Mouse (Mus musculus) heart, embryonic 13.5 days (tissue): ENCODE data around the gene M1ap. TPM values are rescaled to one million over a fixed set of nuclear protein-coding genes. Genes with fewer than 3 reads are reported as not detected.

ENCODE experiments used
- ATAC-seq: fragments of 200-750 bp; cut with Nextera tagmentation; 2 replicates; pipeline ENCODE4 v1.8.0; 2017; ENCODE audit warnings: moderate TSS enrichment; ENCODE audit not compliant: insufficient number of reproducible peaks, low FRiP score, low TSS enrichment; ENCODE audit errors: extremely low read depth
- H3K27ac ChIP-seq: fragments of 300-500 bp; sonication (generic); replicated peaks from 2 replicates; pipeline ENCODE4 v1.5.1; 2015; ENCODE audit warnings: moderate library complexity, mild to moderate bottlenecking, inconsistent platforms
- H3K27me3 ChIP-seq: fragments of 300-500 bp; sonication (generic); replicated peaks from 2 replicates; pipeline ENCODE4 v1.6.1; 2015; ENCODE audit warnings: mild to moderate bottlenecking, inconsistent platforms
- H3K36me3 ChIP-seq: fragments of 300-500 bp; sonication (generic); 2 replicates; pipeline ENCODE4 v1.6.1; 2015; ENCODE audit warnings: mild to moderate bottlenecking, inconsistent platforms
- H3K4me1 ChIP-seq: fragments of 300-500 bp; sonication (generic); 2 replicates; pipeline ENCODE4 v1.6.1; 2015; ENCODE audit warnings: inconsistent platforms
- H3K4me2 ChIP-seq: fragments of 300-500 bp; sonication (generic); 2 replicates; pipeline ENCODE4 v1.6.1; 2015; ENCODE audit warnings: inconsistent platforms, mild to moderate bottlenecking, moderate library complexity
- H3K4me3 ChIP-seq: fragments of 300-500 bp; sonication (generic); 2 replicates; pipeline ENCODE4 v1.5.1; 2015; ENCODE audit warnings: moderate library complexity, mild to moderate bottlenecking, inconsistent platforms
- H3K9ac ChIP-seq: fragments of 300-500 bp; sonication (generic); 2 replicates; pipeline ENCODE4 v1.6.1; 2015; ENCODE audit warnings: inconsistent platforms, mild to moderate bottlenecking, moderate library complexity
- H3K9me3 ChIP-seq: fragments of 300-500 bp; sonication (generic); 2 replicates; pipeline ENCODE4 v1.6.1; 2016; ENCODE audit warnings: inconsistent platforms
- WGBS: fragments of 180-500 bp; shearing (Covaris S2); methylation state at CpG from one replicate; pipeline ENCODE4 v1.1.7; 2015; ENCODE audit warnings: mixed read lengths; 5-methylcytosine and 5-hydroxymethylcytosine counted together
- polyA plus RNA-seq: library from polyadenylated mRNA; unstranded; fragments of >200 nt; fragmentation: Nextera tagmentation; extraction: Ambion mirVana; gene quantifications from 2 replicates; pipeline ENCODE4 v1.2.1, GENCODE M21; 2015

M1ap gene
- polyA plus RNA-seq, 1 experiment from 2014 or later = 1.5 TPM

GRCm38 (mm10) chr6:82916459-82916858 lies 30.2 kb upstream of the M1ap start:
- H3K4me2 ChIP-seq = no peak overlapping the region
- no peaks in the 10 kb centered on the region for H3K9me3 ChIP-seq
- no peaks in the 10 kb centered on the region for H3K4me1 ChIP-seq
- no peaks in the 10 kb centered on the region for H3K36me3 ChIP-seq
- WGBS = 78% methylated on average over 4 of the region's 4 CpGs
- no peak for ATAC-seq
- no peak overlapping the region for H3K4me3 ChIP-seq
- peaks cover 38% of the 10 kb centered on the region for H3K27me3 ChIP-seq
- H3K27ac ChIP-seq = no peak overlapping the region
- no peak overlapping the region for H3K9ac ChIP-seq

GRCm38 (mm10) chr6:82917076-82917777 lies 29.5 kb upstream of the M1ap start:
- no peak overlapping the region for H3K27ac ChIP-seq
- no peak overlapping the region for H3K4me3 ChIP-seq
- WGBS = 66% methylated on average over 26 of the region's 26 CpGs
- peaks cover 43% of the 10 kb centered on the region for H3K27me3 ChIP-seq
- no peaks in the 10 kb centered on the region for H3K36me3 ChIP-seq
- H3K9me3 ChIP-seq = no peaks in the 10 kb centered on the region
- no peak overlapping the region for H3K9ac ChIP-seq
- no peak overlapping the region for H3K4me2 ChIP-seq
- ATAC-seq = no peak
- H3K4me1 ChIP-seq = no peaks in the 10 kb centered on the region

- Histone ChIP-seq H3K4me3 (no peak overlapping the region), H3K4me1 (no peaks in the 10 kb centered on the region), H3K27me3 (peaks cover 47% of the 10 kb centered on the region), H3K36me3 (no peaks in the 10 kb centered on the region), H3K4me2 (no peak overlapping the region), H3K9ac (no peak overlapping the region), H3K27ac (no peak overlapping the region), H3K9me3 (no peaks in the 10 kb centered on the region)
- WGBS = 16% methylated on average over 8 of the region's 8 CpGs
- no peak for ATAC-seq
These were observed 28.9 kb upstream of the M1ap start for GRCm38 (mm10) chr6:82917778-82918129.

- no peak overlapping the region for H3K27ac ChIP-seq
- peaks cover 44% of the 10 kb centered on the region for H3K27me3 ChIP-seq
- H3K4me1 ChIP-seq = no peaks in the 10 kb centered on the region
- H3K4me2 ChIP-seq = no peak overlapping the region
- no peaks in the 10 kb centered on the region for H3K36me3 ChIP-seq
- H3K9ac ChIP-seq = no peak overlapping the region
- no peak for ATAC-seq
- 73% methylated on average over 14 of the region's 14 CpGs for WGBS
- H3K4me3 ChIP-seq = no peak overlapping the region
- no peaks in the 10 kb centered on the region for H3K9me3 ChIP-seq
These were observed 28.3 kb upstream of the M1ap start for GRCm38 (mm10) chr6:82918371-82918770.

GRCm38 (mm10) chr6:82919520-82919919 lies 27.2 kb upstream of the M1ap start:
- 44% methylated on average over 8 of the region's 8 CpGs for WGBS
- H3K27me3 ChIP-seq = peaks cover 44% of the 10 kb centered on the region
- H3K4me3 ChIP-seq = no peak overlapping the region
- H3K4me1 ChIP-seq = no peaks in the 10 kb centered on the region
- no peak for ATAC-seq
- no peaks in the 10 kb centered on the region for H3K36me3 ChIP-seq
- no peak overlapping the region for H3K27ac ChIP-seq
- H3K4me2 ChIP-seq = no peak overlapping the region
- no peaks in the 10 kb centered on the region for H3K9me3 ChIP-seq
- H3K9ac ChIP-seq = no peak overlapping the region

- Histone ChIP-seq H3K27me3 (peaks cover 48% of the 10 kb centered on the region), H3K9ac (no peak overlapping the region), H3K27ac (no peak overlapping the region), H3K4me3 (no peak overlapping the region), H3K9me3 (no peaks in the 10 kb centered on the region), H3K36me3 (no peaks in the 10 kb centered on the region), H3K4me1 (no peaks in the 10 kb centered on the region), H3K4me2 (no peak overlapping the region)
- ATAC-seq = no peak
- 65% methylated on average over 9 of the region's 9 CpGs for WGBS
These were observed 25.1 kb upstream of the M1ap start for GRCm38 (mm10) chr6:82921426-82922224.

GRCm38 (mm10) chr6:82925005-82925404 lies 21.7 kb upstream of the M1ap start:
- H3K4me1 ChIP-seq = no peaks in the 10 kb centered on the region
- peaks cover 26% of the 10 kb centered on the region for H3K27me3 ChIP-seq
- ATAC-seq = no peak
- no peak overlapping the region for H3K9ac ChIP-seq
- no peak overlapping the region for H3K4me3 ChIP-seq
- H3K27ac ChIP-seq = no peak overlapping the region
- no peaks in the 10 kb centered on the region for H3K36me3 ChIP-seq
- 51% methylated on average over 3 of the region's 3 CpGs for WGBS
- no peak overlapping the region for H3K4me2 ChIP-seq
- H3K9me3 ChIP-seq = no peaks in the 10 kb centered on the region

GRCm38 (mm10) chr6:82926106-82926505 lies 20.6 kb upstream of the M1ap start:
- WGBS = 74% methylated on average over 10 of the region's 10 CpGs
- Histone ChIP-seq H3K4me2 (no peak overlapping the region), H3K4me1 (no peaks in the 10 kb centered on the region), H3K27ac (no peak overlapping the region), H3K4me3 (no peak overlapping the region), H3K9ac (no peak overlapping the region), H3K36me3 (no peaks in the 10 kb centered on the region), H3K27me3 (peaks cover 29% of the 10 kb centered on the region), H3K9me3 (no peaks in the 10 kb centered on the region)
- ATAC-seq = no peak

- Histone ChIP-seq H3K27me3 (peaks cover 33% of the 10 kb centered on the region), H3K4me3 (no peak overlapping the region), H3K36me3 (no peaks in the 10 kb centered on the region), H3K4me1 (no peaks in the 10 kb centered on the region), H3K9me3 (no peaks in the 10 kb centered on the region), H3K4me2 (no peak overlapping the region), H3K9ac (no peak overlapping the region), H3K27ac (no peak overlapping the region)
- ATAC-seq = no peak
- 75% methylated on average over 7 of the region's 7 CpGs for WGBS
These were observed 20.2 kb upstream of the M1ap start for GRCm38 (mm10) chr6:82926528-82926927.

- no peak overlapping the region for H3K4me3 ChIP-seq
- no peaks in the 10 kb centered on the region for H3K9me3 ChIP-seq
- H3K27ac ChIP-seq = no peak overlapping the region
- H3K4me1 ChIP-seq = no peaks in the 10 kb centered on the region
- H3K9ac ChIP-seq = no peak overlapping the region
- H3K27me3 ChIP-seq = peaks cover 34% of the 10 kb centered on the region
- whole genome bisulfite sequencing = 60% methylated on average over 5 of the region's 5 CpGs
- no peak for ATAC-seq
- H3K36me3 ChIP-seq = no peaks in the 10 kb centered on the region
- H3K4me2 ChIP-seq = no peak overlapping the region
These were observed 19.1 kb upstream of the M1ap start for GRCm38 (mm10) chr6:82927617-82928016.

- H3K4me3 ChIP-seq = no peak overlapping the region
- no peak for ATAC-seq
- H3K27me3 ChIP-seq = peaks cover 87% of the 10 kb centered on the region
- H3K4me2 ChIP-seq = no peak overlapping the region
- H3K9ac ChIP-seq = no peak overlapping the region
- no peaks in the 10 kb centered on the region for H3K36me3 ChIP-seq
- 71% methylated on average over 3 of the region's 3 CpGs for WGBS
- H3K27ac ChIP-seq = no peak overlapping the region
- H3K4me1 ChIP-seq = peaks cover 6% of the 10 kb centered on the region; the same call in 1 of the 2 replicates
- no peaks in the 10 kb centered on the region for H3K9me3 ChIP-seq
These were observed 12.0 kb upstream of the M1ap start for GRCm38 (mm10) chr6:82934616-82935230.
